Mouse (Mus musculus) spleen, postnatal 10 days (tissue): Measurements from ENCODE around the gene Sema3g.

ENCODE experiments used
- DNase-seq, 2 experiments: peaks; one replicate each; pipeline ENCODE4 v3.0.0; 2021 to 2022; ENCODE audit warnings: low spot score in 2 of 2

Sema3g gene

DNA sequence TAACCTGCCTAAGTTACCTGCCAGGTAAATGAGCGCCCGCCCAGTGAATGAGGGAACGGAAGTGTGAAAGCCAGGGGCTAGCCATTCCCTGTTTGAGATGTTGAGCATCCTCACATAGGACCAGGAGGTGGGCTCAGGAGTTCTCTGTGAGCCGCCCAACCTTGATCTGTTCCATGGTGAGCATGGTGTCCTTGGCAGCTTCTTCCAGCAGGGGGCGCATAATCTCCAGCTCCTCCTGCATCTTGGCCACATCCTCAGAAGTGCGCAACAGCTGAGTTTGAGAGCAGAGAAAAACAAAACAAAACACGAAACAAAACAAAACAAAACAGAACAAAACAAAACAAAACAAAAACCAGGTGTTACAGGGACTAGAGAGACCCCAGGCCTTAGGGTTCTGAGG is 54.5 kb downstream of the Sema3g start:
- peak; percentile 75 to 88 for DNase-seq
